Mouse (Mus musculus): ENCODE measurements at regions not wholly inside any gene's neighbourhood (a gene's known extent, or its start where the extent isn't known, plus 50 kb on each side); places are given as distances from the start of the nearest gene placed in this dataset.

DNA sequence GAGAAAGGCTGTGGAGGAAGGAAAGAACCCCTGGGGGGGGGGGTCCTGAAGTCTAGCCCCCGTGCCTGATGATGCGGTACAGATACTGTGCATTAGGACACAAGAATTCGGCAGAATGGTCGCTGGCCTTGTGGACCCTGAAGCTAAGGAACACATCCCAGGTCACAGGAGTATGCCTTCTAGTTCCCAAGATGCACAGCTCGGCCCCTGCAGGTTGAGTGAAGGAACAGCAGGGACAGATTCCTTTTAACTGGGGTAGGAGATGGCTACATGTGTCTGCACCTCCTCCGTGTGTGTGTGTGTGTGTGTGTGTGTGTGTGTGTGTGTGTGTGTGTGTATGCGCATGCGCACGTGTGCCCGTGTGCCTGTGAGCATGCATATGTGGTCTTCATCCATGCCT, 123.9 kb upstream of the Smad3 start:
- H3K4me1 ChIP-seq (replicated peaks; ENCODE audit: insufficient read depth, low read length): peaks cover 4% of the 10 kb centered on the region; the same call in 1 of the 2 replicates
- no peaks in the 10 kb centered on the region for H3K9me3 ChIP-seq (replicated peaks; ENCODE audit: low read length)
- H3K27ac ChIP-seq: no peak overlapping the region
- no peak; the same call in 1 of the 2 replicates for TF ChIP-seq CTCF (IDR thresholded peaks at IDR 0.05; ENCODE audit: low read depth)
- H3K36me3 ChIP-seq (ENCODE audit: insufficient read depth, low read length): no peaks in the 10 kb centered on the region
- ATAC-seq (replicated peaks; ENCODE audit: low FRiP score, low read depth) (no peak; the same call in 1 of the 2 replicates), DNase-seq (ENCODE audit: low spot score) (no peak)
- 87% methylated on average over 10 of the region's 10 CpGs for WGBS
- no peak overlapping the region for H3K9ac ChIP-seq (ENCODE audit: low read depth, low read length)
- no peak overlapping the region for H3K4me2 ChIP-seq (ENCODE audit: low read length)
- no peaks in the 10 kb centered on the region for H3K27me3 ChIP-seq (ENCODE audit: insufficient read depth, low read length)
- H3K4me3 ChIP-seq (replicated peaks; ENCODE audit: low read depth, low read length): no peak overlapping the region

DNA sequence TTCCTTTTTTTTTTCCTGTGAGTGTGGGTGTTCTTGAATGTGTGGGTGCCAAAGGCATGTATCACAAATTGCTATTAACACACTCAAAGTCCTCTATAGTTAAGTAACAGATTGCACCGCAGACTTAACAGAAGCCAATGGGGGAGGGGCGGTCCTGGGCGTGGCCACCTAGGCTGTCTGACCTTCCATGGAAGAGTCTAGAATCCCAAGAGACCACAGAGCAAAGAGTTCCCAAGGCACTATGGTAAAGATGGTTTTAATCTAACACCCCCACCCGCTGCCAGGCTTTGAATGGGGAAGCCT, 123.4 kb upstream of the Smad3 start:
- H3K27me3 ChIP-seq (ENCODE audit: insufficient read depth, low read length): no peaks in the 10 kb centered on the region
- TF ChIP-seq CTCF (IDR thresholded peaks at IDR 0.05; ENCODE audit: low read depth): no peak
- H3K9me3 ChIP-seq (replicated peaks; ENCODE audit: low read length): no peaks in the 10 kb centered on the region
- H3K36me3 ChIP-seq (ENCODE audit: insufficient read depth, low read length): no peaks in the 10 kb centered on the region
- DNase-seq (ENCODE audit: low spot score): no peak
- H3K27ac ChIP-seq: no peak overlapping the region
- no peak for ATAC-seq (replicated peaks; ENCODE audit: low FRiP score, low read depth)
- no peak overlapping the region for H3K4me3 ChIP-seq (replicated peaks; ENCODE audit: low read depth, low read length)
- H3K4me2 ChIP-seq (ENCODE audit: low read length): peak overlapping the region; percentile 52; the same call in 1 of the 2 replicates
- H3K4me1 ChIP-seq (replicated peaks; ENCODE audit: insufficient read depth, low read length): peaks cover 6% of the 10 kb centered on the region; the same call in 1 of the 2 replicates
- no peak overlapping the region for H3K9ac ChIP-seq (ENCODE audit: low read depth, low read length)
- 68% methylated on average over 4 of the region's 4 CpGs for WGBS

DNA sequence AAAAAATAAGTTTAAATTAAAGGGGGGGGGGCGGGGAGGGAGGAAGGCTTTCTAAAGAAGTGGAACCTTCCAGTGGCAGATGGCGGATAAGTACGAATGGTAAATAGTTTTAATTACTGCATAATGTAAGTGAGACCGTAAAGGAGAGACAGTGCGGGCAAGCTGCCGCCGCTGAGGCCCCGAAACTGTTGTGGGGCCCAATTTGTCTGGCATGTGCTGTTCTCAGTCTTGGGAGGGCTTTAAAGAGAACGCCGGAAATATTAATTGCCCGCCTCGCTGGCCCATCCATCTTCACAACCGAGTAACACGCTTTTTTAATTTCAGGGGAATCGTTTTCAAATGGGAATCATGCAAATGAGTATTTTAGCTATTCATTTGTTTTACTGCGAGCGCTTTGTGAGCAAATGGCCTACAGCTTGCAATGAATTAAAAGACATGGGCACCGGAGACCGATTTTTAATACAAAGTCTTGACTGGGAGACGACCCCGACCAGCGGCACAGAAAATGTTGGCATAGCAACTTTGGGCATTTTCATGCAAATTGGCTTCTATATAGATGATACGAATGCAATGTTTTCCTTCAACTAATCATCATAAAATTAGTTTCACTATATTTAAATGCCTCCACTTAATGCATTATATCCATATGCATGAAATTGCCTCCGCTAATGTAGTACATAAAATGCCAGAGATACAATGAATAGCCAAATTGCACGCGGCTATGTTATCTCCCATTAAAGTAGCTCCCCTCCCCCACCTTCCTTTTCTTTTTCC, 122.9 kb upstream of the Smad3 start:
- DNase-seq (ENCODE audit: low spot score) (no peak), ATAC-seq (replicated peaks; ENCODE audit: low FRiP score, low read depth) (no peak)
- Histone ChIP-seq H3K27ac (no peak overlapping the region), H3K4me3 (replicated peaks; ENCODE audit: low read depth, low read length) (0 out of 2 replicates have a peak overlapping the region, but pooled peaks have one; percentile 5), H3K9ac (ENCODE audit: low read depth, low read length) (no peak overlapping the region), H3K4me2 (ENCODE audit: low read length) (peak overlapping the region; percentile 52), H3K4me1 (replicated peaks; ENCODE audit: insufficient read depth, low read length) (peaks cover 9% of the 10 kb centered on the region), H3K9me3 (replicated peaks; ENCODE audit: low read length) (no peaks in the 10 kb centered on the region), H3K27me3 (ENCODE audit: insufficient read depth, low read length) (no peaks in the 10 kb centered on the region), H3K36me3 (ENCODE audit: insufficient read depth, low read length) (no peaks in the 10 kb centered on the region)
- no peak for TF ChIP-seq CTCF (IDR thresholded peaks at IDR 0.05; ENCODE audit: low read depth)
- WGBS: 28% methylated on average over 26 of the region's 26 CpGs

GRCm38 (mm10) chr9:63879710-63880428, 122.1 kb upstream of the Smad3 start:
- H3K27ac ChIP-seq: no peak overlapping the region
- no peaks in the 10 kb centered on the region for H3K36me3 ChIP-seq (ENCODE audit: insufficient read depth, low read length)
- no peak for ATAC-seq (replicated peaks; ENCODE audit: low FRiP score, low read depth)
- no peaks in the 10 kb centered on the region for H3K9me3 ChIP-seq (replicated peaks; ENCODE audit: low read length)
- no peak for TF ChIP-seq CTCF (IDR thresholded peaks at IDR 0.05; ENCODE audit: low read depth)
- H3K4me1 ChIP-seq (replicated peaks; ENCODE audit: insufficient read depth, low read length): peaks cover 9% of the 10 kb centered on the region
- no peaks in the 10 kb centered on the region for H3K27me3 ChIP-seq (ENCODE audit: insufficient read depth, low read length)
- peak overlapping the region; percentile 52 for H3K4me2 ChIP-seq (ENCODE audit: low read length)
- WGBS: 34% methylated on average over 15 of the region's 15 CpGs
- DNase-seq (ENCODE audit: low spot score): peak; percentile 25
- H3K9ac ChIP-seq (ENCODE audit: low read depth, low read length): no peak overlapping the region
- H3K4me3 ChIP-seq (replicated peaks; ENCODE audit: low read depth, low read length): no peak overlapping the region

DNA sequence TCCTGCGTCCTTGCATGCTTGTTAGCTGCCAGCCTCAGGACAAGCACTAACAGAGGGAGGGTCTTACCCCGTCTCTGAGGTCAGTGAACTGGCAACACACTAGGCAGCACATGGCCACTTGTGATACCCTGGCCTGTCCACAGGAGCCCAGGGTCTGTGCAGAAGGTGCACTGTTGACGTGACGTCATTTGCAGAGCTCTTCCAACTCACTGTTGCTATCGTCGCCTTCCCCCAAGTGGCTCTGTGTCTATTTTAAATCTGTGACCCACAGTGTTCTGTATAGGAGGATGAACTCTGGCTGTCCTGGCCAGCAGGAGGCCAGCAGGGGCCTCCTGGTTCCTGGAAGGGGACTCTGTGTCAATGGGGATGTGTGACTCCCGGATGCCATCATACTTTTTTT, 120.1 kb upstream of the Smad3 start:
- 74% methylated on average over 7 of the region's 7 CpGs for WGBS
- Histone ChIP-seq H3K9ac (ENCODE audit: low read depth, low read length) (no peak overlapping the region), H3K36me3 (ENCODE audit: insufficient read depth, low read length) (no peaks in the 10 kb centered on the region), H3K4me1 (replicated peaks; ENCODE audit: insufficient read depth, low read length) (peaks cover 9% of the 10 kb centered on the region), H3K27ac (no peak overlapping the region), H3K4me2 (ENCODE audit: low read length) (no peak overlapping the region), H3K27me3 (ENCODE audit: insufficient read depth, low read length) (no peaks in the 10 kb centered on the region), H3K9me3 (replicated peaks; ENCODE audit: low read length) (no peaks in the 10 kb centered on the region), H3K4me3 (replicated peaks; ENCODE audit: low read depth, low read length) (no peak overlapping the region)
- TF ChIP-seq CTCF (IDR thresholded peaks at IDR 0.05; ENCODE audit: low read depth): no peak
- DNase-seq (ENCODE audit: low spot score): no peak
- no peak for ATAC-seq (replicated peaks; ENCODE audit: low FRiP score, low read depth)

- peaks cover 9% of the 10 kb centered on the region for H3K4me1 ChIP-seq (replicated peaks; ENCODE audit: insufficient read depth, low read length)
- H3K4me2 ChIP-seq (ENCODE audit: low read length): peak overlapping the region; percentile 37
- H3K27me3 ChIP-seq (ENCODE audit: insufficient read depth, low read length): no peaks in the 10 kb centered on the region
- no peak for ATAC-seq (replicated peaks; ENCODE audit: low FRiP score, low read depth)
- DNase-seq (ENCODE audit: low spot score): no peak
- no peak for TF ChIP-seq CTCF (IDR thresholded peaks at IDR 0.05; ENCODE audit: low read depth)
- no peaks in the 10 kb centered on the region for H3K9me3 ChIP-seq (replicated peaks; ENCODE audit: low read length)
- no peaks in the 10 kb centered on the region for H3K36me3 ChIP-seq (ENCODE audit: insufficient read depth, low read length)
- H3K9ac ChIP-seq (ENCODE audit: low read depth, low read length): no peak overlapping the region
- no peak overlapping the region for H3K27ac ChIP-seq
- H3K4me3 ChIP-seq (replicated peaks; ENCODE audit: low read depth, low read length): peak overlapping the region; percentile 8; the same call in 1 of the 2 replicates
- WGBS: 12% methylated on average over 13 of the region's 13 CpGs
Measured at GRCm38 (mm10) chr9:63876886-63877285, 119.1 kb upstream of the Smad3 start.

All from kidney, postnatal 0 days (tissue).